Mouse (Mus musculus) neural tube, embryonic 11.5 days (tissue): Measurements from ENCODE around the gene Hist1h4m. TPM values are rescaled to one million over a fixed set of nuclear protein-coding genes. Genes with fewer than 3 reads are reported as not detected.
"Not testable (repeated sequence)": the region's sequence is repeated elsewhere in the genome, so short reads cannot be mapped to it uniquely, and the experiment has no call there.

Source experiments
- ATAC-seq: fragments of 200-750 bp; cut with Nextera tagmentation; 2 replicates; pipeline ENCODE4 v1.8.0; 2017; ENCODE audit warnings: moderate number of reproducible peaks, mild to moderate bottlenecking, moderate TSS enrichment, moderate library complexity; ENCODE audit not compliant: insufficient read depth, low FRiP score, low TSS enrichment
- DNase-seq: peaks from one replicate; pipeline ENCODE4 v3.0.0-alpha.2; 2015; ENCODE audit warnings: low spot score
- H3K27ac ChIP-seq: fragments of 300-500 bp; sonication (generic); 2 replicates; pipeline ENCODE4 v1.5.1; 2014; ENCODE audit warnings: low read depth, mild to moderate bottlenecking, low read length
- H3K27me3 ChIP-seq: fragments of 300-500 bp; sonication (generic); 2 replicates; pipeline ENCODE4 v1.6.1; 2014; ENCODE audit warnings: mild to moderate bottlenecking, low read length, mixed read lengths; ENCODE audit not compliant: control insufficient read depth, insufficient read depth
- H3K36me3 ChIP-seq: fragments of 300-500 bp; sonication (generic); 2 replicates; pipeline ENCODE4 v1.6.1; 2014; ENCODE audit warnings: mild to moderate bottlenecking, low read length, moderate library complexity, mixed read lengths; ENCODE audit not compliant: control insufficient read depth, insufficient read depth
- H3K4me1 ChIP-seq: fragments of 300-500 bp; sonication (generic); 2 replicates; pipeline ENCODE4 v1.6.1; 2014; ENCODE audit warnings: low read length, mixed read lengths; ENCODE audit not compliant: control insufficient read depth, insufficient read depth
- H3K4me2 ChIP-seq: fragments of 300-500 bp; sonication (generic); 2 replicates; pipeline ENCODE4 v1.6.1; 2014; ENCODE audit warnings: low read depth, mild to moderate bottlenecking, moderate library complexity
- H3K4me3 ChIP-seq: fragments of 300-500 bp; sonication (generic); 2 replicates; pipeline ENCODE4 v1.5.1; 2014; ENCODE audit warnings: low read depth, low read length
- H3K9ac ChIP-seq: fragments of 300-500 bp; sonication (generic); 2 replicates; pipeline ENCODE4 v1.6.1; 2014; ENCODE audit warnings: mild to moderate bottlenecking, low read length
- H3K9me3 ChIP-seq: fragments of 300-500 bp; sonication (generic); 2 replicates; pipeline ENCODE4 v1.6.1; 2016; ENCODE audit warnings: low read length; ENCODE audit not compliant: control insufficient read depth
- WGBS: fragments of 180-500 bp; shearing (Covaris S2); extraction: QIAGEN DNeasy Blood & Tissue Kit; methylation state at CpG from one replicate; pipeline ENCODE4 v1.1.7; 2014; 5-methylcytosine and 5-hydroxymethylcytosine counted together
- polyA plus RNA-seq: library from polyadenylated mRNA; unstranded; fragments of >200 nt; fragmentation: Nextera tagmentation; extraction: Ambion mirVana; gene quantifications from 2 replicates; pipeline ENCODE4 v1.2.1, GENCODE M21; 2014

The Hist1h4m gene
- polyA plus RNA-seq, 1 experiment from 2014 or later = not detected

DNA sequence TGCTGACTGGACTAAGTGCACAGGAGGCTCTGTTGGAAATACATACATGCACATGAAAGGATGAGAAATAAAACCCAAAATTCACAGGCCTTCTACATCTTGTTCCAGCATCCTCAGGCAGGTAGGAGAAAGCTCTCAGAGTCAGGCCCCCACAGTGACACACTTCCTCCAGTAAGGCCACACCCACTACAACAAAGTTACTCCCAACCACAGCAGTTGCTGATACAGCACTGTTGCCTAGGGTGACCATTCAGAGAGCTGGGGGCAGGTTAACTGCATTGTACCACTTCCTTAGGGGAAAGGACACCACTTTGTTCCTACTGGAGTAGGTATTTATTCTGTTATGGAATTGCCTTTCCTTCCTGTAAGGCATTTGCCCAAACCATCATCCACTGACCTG lies 14.4 kb upstream of the Hist1h4m start:
- not testable (repeated sequence) for H3K27ac ChIP-seq, H3K27me3 ChIP-seq, ATAC-seq, H3K4me1 ChIP-seq, DNase-seq, H3K9ac ChIP-seq, H3K36me3 ChIP-seq, H3K4me2 ChIP-seq, H3K9me3 ChIP-seq, H3K4me3 ChIP-seq

- WGBS = no CpG with 5 or more reads among the region's 4 CpGs
- H3K4me3 ChIP-seq, H3K4me1 ChIP-seq, H3K9ac ChIP-seq, H3K4me2 ChIP-seq, H3K9me3 ChIP-seq, DNase-seq, H3K27me3 ChIP-seq, H3K27ac ChIP-seq, H3K36me3 ChIP-seq: not testable (repeated sequence)
- peak; percentile 74; the same call in 1 of the 2 replicates for ATAC-seq
These were observed 8.5 kb upstream of the Hist1h4m start for GRCm38 (mm10) chr13:21803058-21803457.

- not testable (repeated sequence) for H3K4me3 ChIP-seq, H3K27me3 ChIP-seq, H3K4me2 ChIP-seq, H3K9ac ChIP-seq, H3K4me1 ChIP-seq, H3K9me3 ChIP-seq, DNase-seq, H3K36me3 ChIP-seq, H3K27ac ChIP-seq
- peak; percentile 97 for ATAC-seq
- WGBS = no CpG with 5 or more reads among the region's 23 CpGs
These were observed 1.5 kb upstream of the Hist1h4m start, which contains the start of the genes Hist1h2bq and Hist1h2ao for GRCm38 (mm10) chr13:21810073-21810472. Gene Hist1h2bq (minus strand): TSS chr13:21810197. Gene Hist1h2ao (plus strand): TSS chr13:21810465.

DNA sequence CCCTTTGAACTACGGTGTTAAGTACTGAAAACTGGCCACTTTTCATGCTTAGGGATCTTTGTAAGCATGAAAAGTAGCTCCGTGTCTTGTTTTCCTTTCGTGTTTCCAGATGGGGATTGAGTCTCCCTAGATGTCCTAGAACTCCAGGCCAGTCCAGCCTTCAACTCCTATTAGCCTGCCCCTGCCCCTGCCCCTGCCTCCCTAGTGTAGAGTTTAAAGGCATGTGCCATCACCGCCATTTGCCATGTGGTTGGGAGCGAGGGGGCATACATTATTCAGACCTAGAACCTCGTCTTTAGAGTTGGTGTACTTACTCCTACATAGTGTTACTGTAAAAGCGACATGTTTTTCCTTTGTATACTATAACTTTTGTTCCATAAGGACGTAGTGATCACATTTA lies 472 bp upstream of the Hist1h4m start:
- DNase-seq, H3K4me3 ChIP-seq, H3K36me3 ChIP-seq, H3K9ac ChIP-seq, H3K27ac ChIP-seq, H3K27me3 ChIP-seq, H3K9me3 ChIP-seq, H3K4me2 ChIP-seq, H3K4me1 ChIP-seq: not testable (repeated sequence)
- WGBS = no CpG with 5 or more reads among the region's 8 CpGs
- ATAC-seq = peak; percentile 40

DNA sequence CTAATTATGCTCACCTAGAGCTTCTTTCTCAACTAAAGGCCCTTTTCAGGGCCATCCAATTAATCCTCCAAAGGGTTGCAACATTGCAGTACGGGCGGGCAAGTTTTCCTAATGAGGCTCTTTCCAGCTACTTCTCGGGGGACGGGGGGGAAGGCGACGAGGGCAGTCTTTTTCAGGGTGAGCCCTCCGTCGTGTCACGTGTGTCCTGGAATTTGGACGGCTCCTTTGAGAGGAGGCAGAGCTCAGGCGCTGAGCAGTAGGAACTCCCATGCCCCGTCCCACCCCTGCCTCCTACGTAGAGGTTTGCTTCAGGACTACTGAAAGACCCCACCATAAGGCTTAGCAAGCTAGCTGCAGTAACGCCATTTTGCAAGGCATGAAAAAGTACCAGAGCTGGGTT lies 546 bp downstream of the Hist1h4m start:
- not testable (repeated sequence) for H3K9me3 ChIP-seq, H3K9ac ChIP-seq, H3K27me3 ChIP-seq, DNase-seq, H3K36me3 ChIP-seq, H3K4me3 ChIP-seq, H3K4me1 ChIP-seq, H3K27ac ChIP-seq
- H3K4me2 ChIP-seq = 0 out of 2 replicates have a peak overlapping the region, but pooled peaks have one; percentile 28
- WGBS = 0% methylated on average over 12 of the region's 14 CpGs
- ATAC-seq = peak; percentile 40

DNA sequence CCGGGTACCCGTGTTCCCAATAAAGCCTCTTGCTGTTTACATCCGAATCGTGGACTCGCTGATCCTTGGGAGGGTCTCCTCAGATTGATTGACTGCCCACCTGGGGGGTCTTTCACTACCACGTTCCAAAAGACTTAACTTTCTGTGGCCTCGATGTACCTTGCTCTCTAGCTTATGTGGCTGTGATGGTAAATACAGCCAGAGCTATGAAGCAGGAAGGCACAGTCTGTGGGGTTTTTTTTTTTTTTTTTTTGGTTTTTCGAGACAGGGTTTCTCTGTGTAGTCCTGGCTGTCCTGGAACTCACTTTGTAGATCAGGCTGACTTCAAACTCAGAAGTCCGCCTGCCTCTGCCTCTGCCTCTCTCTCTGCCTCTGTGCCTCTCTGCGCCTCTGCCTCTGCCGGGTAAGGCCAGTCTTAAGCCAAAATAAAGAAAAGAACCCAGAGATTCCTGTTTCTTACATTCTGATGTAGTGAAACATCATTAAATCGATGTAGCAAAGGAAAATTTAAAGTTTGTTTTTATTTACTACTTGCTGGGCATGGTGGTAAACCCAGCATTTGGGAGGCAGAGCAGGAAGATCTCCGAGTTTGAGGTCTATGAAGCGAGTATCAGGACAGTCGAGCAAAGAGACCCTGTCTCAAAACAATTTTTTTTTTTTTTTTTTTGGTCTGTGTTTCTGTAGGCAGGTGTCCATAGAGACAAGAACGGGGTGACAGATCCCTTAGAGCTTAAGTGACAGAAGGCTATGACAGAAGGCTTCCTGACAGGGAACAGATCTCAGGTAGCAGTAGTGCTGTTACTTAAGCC lies 8.7 kb downstream of the Hist1h4m start:
- not testable (repeated sequence) for H3K9me3 ChIP-seq, H3K4me2 ChIP-seq, H3K9ac ChIP-seq, H3K4me3 ChIP-seq, H3K36me3 ChIP-seq, H3K27ac ChIP-seq, H3K27me3 ChIP-seq, ATAC-seq, DNase-seq, H3K4me1 ChIP-seq
- 73% methylated on average over 6 of the region's 16 CpGs for WGBS

- no peak overlapping the region for H3K4me3 ChIP-seq
- DNase-seq (no peak), ATAC-seq (no peak)
- H3K36me3 ChIP-seq = no peaks in the 10 kb centered on the region
- H3K4me2 ChIP-seq = no peak overlapping the region
- H3K27ac ChIP-seq = no peak overlapping the region
- H3K9ac ChIP-seq = no peak overlapping the region
- 80% methylated on average over 3 of the region's 3 CpGs for WGBS
- no peaks in the 10 kb centered on the region for H3K4me1 ChIP-seq
- no peaks in the 10 kb centered on the region for H3K27me3 ChIP-seq
- H3K9me3 ChIP-seq = no peaks in the 10 kb centered on the region
These were observed 17.0 kb downstream of the Hist1h4m start for GRCm38 (mm10) chr13:21828511-21828910.

- no peak for DNase-seq
- 92% methylated on average over 10 of the region's 10 CpGs for WGBS
- Histone ChIP-seq H3K4me2 (no peak overlapping the region), H3K4me3 (no peak overlapping the region), H3K27ac (no peak overlapping the region), H3K36me3 (no peaks in the 10 kb centered on the region), H3K4me1 (no peaks in the 10 kb centered on the region), H3K27me3 (no peaks in the 10 kb centered on the region), H3K9me3 (no peaks in the 10 kb centered on the region), H3K9ac (no peak overlapping the region)
- ATAC-seq = no peak
These were observed 18.8 kb downstream of the Hist1h4m start for GRCm38 (mm10) chr13:21830344-21830743.
